Mouse (Mus musculus) hindbrain, embryonic 16.5 days (tissue): ENCODE results near the gene 2810459M11Rik. TPM values are rescaled to one million over a fixed set of nuclear protein-coding genes. Genes with fewer than 3 reads are reported as not detected.

Source experiments
- ATAC-seq: fragments of 200-750 bp; cut with Nextera tagmentation; 2 replicates; pipeline ENCODE4 v1.8.0; 2017; ENCODE audit warnings: moderate TSS enrichment, moderate library complexity
- H3K27ac ChIP-seq: fragments of 300-500 bp; sonication (generic); 2 replicates; pipeline ENCODE4 v1.5.1; 2014; ENCODE audit warnings: low read depth, mild to moderate bottlenecking, control low read depth, low read length, moderate library complexity
- H3K27me3 ChIP-seq: fragments of 300-500 bp; sonication (generic); replicated peaks from 2 replicates; pipeline ENCODE4 v1.6.1; 2014; ENCODE audit warnings: low read length; ENCODE audit not compliant: control insufficient read depth, insufficient read depth
- H3K36me3 ChIP-seq: fragments of 300-500 bp; sonication (generic); 2 replicates; pipeline ENCODE4 v1.6.1; 2014; ENCODE audit warnings: mild to moderate bottlenecking, low read length, moderate library complexity, mixed read lengths; ENCODE audit not compliant: control insufficient read depth, insufficient read depth
- H3K4me1 ChIP-seq: fragments of 300-500 bp; sonication (generic); 2 replicates; pipeline ENCODE4 v1.6.1; 2014; ENCODE audit warnings: low read depth, low read length; ENCODE audit not compliant: control insufficient read depth, insufficient read depth
- H3K4me2 ChIP-seq: fragments of 300-500 bp; sonication (generic); 2 replicates; pipeline ENCODE4 v1.6.1; 2014; ENCODE audit warnings: mild to moderate bottlenecking, low read length, control low read depth, moderate library complexity
- H3K4me3 ChIP-seq: fragments of 300-500 bp; sonication (generic); 2 replicates; pipeline ENCODE4 v1.5.1; 2014; ENCODE audit warnings: mild to moderate bottlenecking, low read length, control low read depth, moderate library complexity
- H3K9ac ChIP-seq: fragments of 300-500 bp; sonication (generic); 2 replicates; pipeline ENCODE4 v1.6.1; 2014; ENCODE audit warnings: low read depth, mild to moderate bottlenecking, control low read depth, low read length, moderate library complexity
- H3K9me3 ChIP-seq: fragments of 300-500 bp; sonication (generic); 2 replicates; pipeline ENCODE4 v1.6.1; 2014; ENCODE audit warnings: mild to moderate bottlenecking, low read length, moderate library complexity; ENCODE audit not compliant: control insufficient read depth
- WGBS: fragments of 180-500 bp; shearing (Covaris S2); extraction: QIAGEN DNeasy Blood & Tissue Kit; methylation state at CpG from one replicate; pipeline ENCODE4 v1.1.7; 2014; 5-methylcytosine and 5-hydroxymethylcytosine counted together
- polyA plus RNA-seq: library from polyadenylated mRNA; unstranded; fragments of >200 nt; fragmentation: Nextera tagmentation; extraction: Ambion mirVana; gene quantifications from 2 replicates; pipeline ENCODE4 v1.2.1, GENCODE M21; 2015

The 2810459M11Rik gene
- polyA plus RNA-seq, 1 experiment from 2014 or later, result 12.4 TPM

DNA sequence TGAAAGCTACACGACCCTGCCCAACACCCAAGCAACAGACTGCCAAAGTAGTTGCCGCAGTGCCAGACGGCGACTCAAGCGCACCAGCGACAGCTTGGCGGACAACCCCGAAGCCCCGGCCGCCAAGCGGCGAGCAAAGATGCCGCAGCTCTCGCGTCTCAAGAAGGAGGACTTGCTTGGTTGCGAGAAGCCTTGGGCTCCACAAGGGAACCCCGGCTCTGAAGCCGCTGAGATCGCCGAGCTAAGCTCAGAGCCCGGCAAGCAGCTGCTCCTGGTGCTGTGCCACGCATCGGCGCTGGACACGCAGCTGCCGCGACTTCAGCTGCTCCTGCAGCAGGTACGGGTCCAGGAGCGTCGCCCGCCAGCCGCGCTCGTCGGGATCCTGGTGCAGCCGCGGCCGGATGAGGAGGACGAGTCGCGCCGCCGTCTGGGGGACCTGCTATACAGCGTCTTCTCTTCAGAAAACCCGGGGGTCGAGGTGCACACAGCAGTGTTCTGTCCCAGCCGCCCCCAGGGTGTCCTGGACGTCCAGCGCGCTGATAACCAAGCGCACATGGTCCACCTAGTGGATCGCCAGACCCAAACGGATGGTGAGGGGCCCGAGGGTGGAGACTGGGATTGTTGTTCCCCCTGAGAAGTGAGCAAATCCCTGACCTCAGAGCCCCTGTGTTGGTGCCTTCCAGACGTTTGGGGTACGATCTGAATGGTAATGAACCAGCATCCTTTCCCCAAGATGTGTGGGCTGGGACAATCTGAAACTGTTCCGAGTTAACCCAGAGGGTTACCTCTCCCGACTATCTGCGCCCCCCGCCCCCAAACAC, 27.2 kb upstream of the 2810459M11Rik start:
- no peaks in the 10 kb centered on the region for H3K36me3 ChIP-seq
- H3K4me2 ChIP-seq, result peak overlapping the region; percentile 97
- peaks cover 11% of the 10 kb centered on the region for H3K4me1 ChIP-seq
- 3% methylated on average over 60 of the region's 60 CpGs for WGBS
- peak overlapping the region; percentile 79 for H3K9ac ChIP-seq
- H3K27ac ChIP-seq, result peak overlapping the region; percentile 75; the same call in 1 of the 2 replicates
- peak overlapping the region; percentile 61 for H3K4me3 ChIP-seq
- no peaks in the 10 kb centered on the region for H3K9me3 ChIP-seq
- peak; percentile 94 for ATAC-seq
- H3K27me3 ChIP-seq, result peaks cover 10% of the 10 kb centered on the region

DNA sequence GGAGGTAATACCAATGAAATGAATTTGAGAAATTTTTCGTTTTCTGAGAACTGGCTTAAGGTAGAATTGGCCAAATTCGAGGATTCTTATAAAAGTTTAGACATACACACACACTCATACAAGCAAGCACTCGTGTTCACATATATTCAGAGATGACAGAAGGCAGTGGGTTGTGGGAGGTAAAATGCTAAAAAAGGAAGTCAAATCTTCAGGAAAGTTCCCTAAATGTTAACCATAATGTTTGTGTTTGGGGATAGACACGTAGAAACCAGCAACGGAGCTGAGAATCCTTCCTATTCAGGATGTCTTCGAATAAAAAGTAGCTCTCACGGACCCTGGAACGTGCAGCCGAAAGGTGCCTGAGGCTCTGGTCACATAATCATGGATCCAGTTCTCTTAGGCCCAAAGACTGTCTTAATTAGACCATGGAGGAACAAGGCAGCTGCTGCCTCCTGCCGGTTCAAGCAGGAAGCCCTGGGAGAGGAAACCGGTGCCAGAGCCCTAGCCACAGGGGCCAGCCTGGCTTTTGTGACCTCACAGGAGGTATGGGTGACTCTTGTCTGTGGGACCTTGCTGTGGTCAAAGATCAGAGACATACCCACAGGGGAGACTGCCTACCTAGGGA, 24.2 kb upstream of the 2810459M11Rik start:
- peaks cover 10% of the 10 kb centered on the region for H3K27me3 ChIP-seq
- H3K36me3 ChIP-seq, result no peaks in the 10 kb centered on the region
- no peak for ATAC-seq
- H3K4me1 ChIP-seq, result peaks cover 11% of the 10 kb centered on the region
- no peak overlapping the region for H3K27ac ChIP-seq
- no peaks in the 10 kb centered on the region for H3K9me3 ChIP-seq
- no peak overlapping the region for H3K9ac ChIP-seq
- no peak overlapping the region for H3K4me3 ChIP-seq
- 72% methylated on average over 11 of the region's 11 CpGs for whole genome bisulfite sequencing
- H3K4me2 ChIP-seq, result no peak overlapping the region

DNA sequence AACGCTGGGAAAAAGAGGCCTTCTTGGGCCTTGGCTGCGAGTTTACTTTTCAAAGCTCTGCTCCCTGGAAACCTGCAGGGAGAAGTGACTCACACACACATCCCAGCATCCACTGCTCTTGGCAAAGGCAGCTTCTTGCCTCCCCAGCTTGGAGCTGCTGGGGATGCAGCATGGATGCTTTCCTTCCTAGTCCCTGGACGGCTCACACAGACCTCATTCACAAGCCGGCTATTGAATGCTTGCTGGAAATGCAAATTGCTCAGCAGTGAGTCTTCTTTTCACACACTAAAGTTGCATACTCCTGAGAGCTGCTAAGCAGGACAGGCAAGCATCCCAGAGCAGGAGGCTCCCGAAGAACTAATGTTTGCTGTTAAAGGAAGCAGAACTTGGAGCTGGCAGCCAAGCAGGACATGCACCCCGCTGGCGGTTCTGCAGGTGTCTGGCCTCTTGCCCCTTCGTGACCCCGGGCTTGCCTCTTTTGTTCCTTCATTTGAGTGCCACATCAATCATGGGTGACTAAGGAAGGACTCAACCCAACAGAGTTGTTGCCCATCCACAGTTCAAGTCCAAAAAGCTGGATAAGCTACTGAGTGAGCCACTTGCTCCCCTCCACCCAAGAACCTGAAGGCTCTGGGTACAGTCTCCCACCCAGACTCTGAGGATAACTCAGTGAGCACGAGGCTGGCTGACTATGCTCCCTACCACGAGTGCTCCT, 13.2 kb upstream of the 2810459M11Rik start:
- no peaks in the 10 kb centered on the region for H3K27me3 ChIP-seq
- 7% methylated on average over 11 of the region's 11 CpGs for WGBS
- H3K4me2 ChIP-seq, result no peak overlapping the region
- H3K27ac ChIP-seq, result peak overlapping the region; percentile 73
- H3K36me3 ChIP-seq, result no peaks in the 10 kb centered on the region
- H3K9ac ChIP-seq, result no peak overlapping the region
- no peak overlapping the region for H3K4me3 ChIP-seq
- no peaks in the 10 kb centered on the region; the same call in 1 of the 2 replicates for H3K4me1 ChIP-seq
- peak; percentile 97 for ATAC-seq
- H3K9me3 ChIP-seq, result no peaks in the 10 kb centered on the region

DNA sequence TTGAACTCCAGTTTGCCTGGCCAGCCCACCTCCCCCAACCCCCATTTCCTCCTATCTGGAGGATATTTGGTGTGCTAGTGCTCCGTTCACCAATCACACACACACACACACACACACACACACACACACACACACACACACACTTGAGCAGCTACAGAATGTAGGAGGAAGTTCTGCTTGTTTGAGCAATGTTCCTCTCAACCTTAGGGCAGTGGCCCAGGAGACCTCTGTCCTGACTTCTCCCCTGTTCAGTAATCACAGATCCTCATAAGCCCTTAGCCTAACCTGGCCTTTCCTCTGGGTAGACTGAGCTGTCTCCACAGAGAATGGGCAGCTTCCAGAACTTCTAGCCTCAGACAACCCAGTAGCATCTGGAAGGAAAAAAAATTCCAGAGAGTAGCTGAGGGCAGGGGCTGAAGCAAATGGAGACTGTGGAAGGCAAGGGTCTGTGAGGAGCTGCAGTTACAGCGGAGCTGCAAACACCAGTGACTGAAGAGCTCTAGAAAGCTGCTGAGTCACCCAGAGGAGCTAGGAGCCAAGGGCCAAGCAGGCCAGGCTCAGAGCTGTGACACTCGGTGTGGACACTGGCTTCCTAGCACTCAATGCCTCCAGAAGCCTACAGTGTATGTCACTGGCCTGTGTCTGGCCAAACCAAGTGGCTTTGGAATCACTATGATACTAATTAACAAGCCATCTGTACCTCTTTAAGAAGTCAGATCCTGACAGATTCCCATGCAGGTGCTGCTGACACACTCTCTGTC, 7.3 kb upstream of the 2810459M11Rik start:
- 77% methylated on average over 3 of the region's 3 CpGs for WGBS
- Histone ChIP-seq H3K4me2 (no peak overlapping the region), H3K27me3 (no peaks in the 10 kb centered on the region), H3K4me3 (no peak overlapping the region), H3K36me3 (no peaks in the 10 kb centered on the region), H3K27ac (no peak overlapping the region), H3K4me1 (no peaks in the 10 kb centered on the region), H3K9ac (no peak overlapping the region), H3K9me3 (peaks cover 6% of the 10 kb centered on the region)
- ATAC-seq, result peak; percentile 42; the same call in 1 of the 2 replicates

DNA sequence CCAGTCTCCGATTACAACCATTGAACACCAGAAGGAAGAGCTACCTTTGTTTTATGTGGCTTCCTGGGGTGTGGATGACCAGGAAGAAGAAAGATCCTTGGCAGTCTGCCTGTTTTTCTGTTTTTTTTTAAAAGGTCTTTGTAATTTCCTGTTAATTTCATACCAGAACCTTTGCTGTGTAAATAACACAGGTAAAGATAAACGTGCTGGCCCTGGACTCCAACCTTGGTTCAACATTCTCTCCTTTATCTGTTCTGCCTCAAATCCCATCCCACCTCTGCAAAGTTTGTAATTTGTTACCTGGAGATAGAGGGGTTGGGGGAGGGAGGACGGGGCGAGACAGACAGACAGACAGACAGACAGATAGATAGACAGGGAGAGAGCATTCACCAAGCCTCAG, 5.5 kb upstream of the 2810459M11Rik start:
- no peak for ATAC-seq
- Histone ChIP-seq H3K9ac (no peak overlapping the region), H3K9me3 (peaks cover 6% of the 10 kb centered on the region), H3K27ac (no peak overlapping the region), H3K4me1 (no peaks in the 10 kb centered on the region), H3K36me3 (no peaks in the 10 kb centered on the region), H3K27me3 (peaks cover 8% of the 10 kb centered on the region), H3K4me3 (no peak overlapping the region), H3K4me2 (no peak overlapping the region)
- 58% methylated on average over 4 of the region's 4 CpGs for WGBS

DNA sequence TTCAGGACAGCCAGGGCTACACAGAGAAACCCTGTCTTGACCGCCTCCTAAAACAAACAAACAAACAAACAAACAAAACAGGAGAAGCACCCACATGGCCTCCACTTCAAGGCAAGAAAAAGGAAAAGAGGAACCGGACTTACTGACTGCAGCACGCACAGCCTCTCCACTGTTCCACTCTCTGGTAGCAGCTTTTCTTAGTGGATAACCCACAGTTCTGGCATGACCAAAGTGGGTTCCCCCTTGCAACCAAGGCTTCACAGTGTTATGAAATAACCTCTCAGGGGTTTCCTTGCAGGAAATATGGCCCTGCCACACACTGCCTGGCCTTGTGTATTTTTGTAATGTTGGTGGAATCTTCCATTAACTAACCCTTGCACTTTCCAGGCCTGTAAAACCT, 4.8 kb upstream of the 2810459M11Rik start:
- no peaks in the 10 kb centered on the region for H3K4me1 ChIP-seq
- H3K4me2 ChIP-seq, result no peak overlapping the region
- no peaks in the 10 kb centered on the region for H3K36me3 ChIP-seq
- H3K27ac ChIP-seq, result no peak overlapping the region
- H3K9ac ChIP-seq, result no peak overlapping the region
- no peak for ATAC-seq
- H3K9me3 ChIP-seq, result peaks cover 6% of the 10 kb centered on the region
- peaks cover 8% of the 10 kb centered on the region for H3K27me3 ChIP-seq
- WGBS, result 98% methylated on average over 3 of the region's 3 CpGs
- H3K4me3 ChIP-seq, result no peak overlapping the region

DNA sequence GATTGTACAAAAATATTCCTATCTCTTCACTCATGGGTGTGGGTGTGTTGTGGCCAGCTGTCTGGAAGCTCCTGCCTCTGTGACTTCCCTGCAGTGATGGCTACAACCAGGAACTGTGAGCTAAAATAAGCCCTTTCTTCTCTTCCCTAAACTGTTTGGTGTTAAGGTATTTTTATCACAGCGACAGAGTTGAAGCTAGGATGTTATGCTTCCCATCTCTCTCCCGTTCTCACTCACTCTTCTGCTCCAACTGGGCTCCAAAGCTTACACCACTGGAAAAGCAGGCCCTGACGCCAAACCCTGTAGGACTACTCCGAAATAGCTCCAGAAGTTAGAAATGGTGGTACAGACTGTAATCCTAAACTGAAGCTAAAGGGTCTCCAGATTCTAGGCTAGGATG, 607 bp upstream of the 2810459M11Rik start:
- Histone ChIP-seq H3K36me3 (no peaks in the 10 kb centered on the region), H3K27ac (no peak overlapping the region), H3K27me3 (peaks cover 17% of the 10 kb centered on the region), H3K9me3 (peaks cover 6% of the 10 kb centered on the region), H3K4me2 (peak overlapping the region; percentile 92; the same call in 1 of the 2 replicates), H3K4me1 (peaks cover 7% of the 10 kb centered on the region), H3K9ac (no peak overlapping the region), H3K4me3 (no peak overlapping the region)
- WGBS, result 62% methylated on average over 4 of the region's 4 CpGs
- no peak for ATAC-seq

DNA sequence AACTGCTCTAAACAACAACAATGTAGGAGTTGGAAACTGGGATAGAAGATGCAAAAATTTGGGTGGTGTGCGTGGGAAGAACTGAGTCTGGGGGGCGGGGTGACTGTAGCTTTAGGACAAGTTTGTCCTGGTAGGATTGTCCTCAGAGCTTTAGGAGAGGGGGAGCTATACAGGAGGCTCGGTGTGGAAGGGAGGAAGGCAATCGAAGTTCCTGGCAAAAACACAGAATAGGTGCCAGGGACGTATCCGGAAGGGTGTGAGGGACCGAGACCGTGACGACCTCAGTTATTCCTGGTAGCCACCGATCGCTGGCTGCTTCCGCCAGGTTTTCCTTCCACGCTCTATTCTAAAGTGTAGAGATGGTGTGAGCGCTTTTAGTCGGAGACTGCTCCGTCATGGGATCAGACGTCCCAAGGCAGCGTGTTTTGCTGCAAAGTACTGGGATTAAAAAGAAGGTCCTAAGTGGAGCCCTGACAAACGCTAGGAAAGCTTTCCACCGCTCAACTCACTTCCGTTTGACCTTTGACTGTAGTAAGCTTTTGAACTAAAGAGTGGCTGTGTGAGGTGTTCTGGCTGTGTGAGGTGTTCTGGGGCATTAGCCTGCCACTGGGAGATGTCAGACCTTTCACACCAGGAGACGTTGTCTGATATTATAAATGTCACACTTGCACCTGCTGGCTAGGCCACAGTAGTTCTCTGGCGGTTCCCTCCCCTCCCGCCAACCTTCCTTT, 1.3 kb downstream of the 2810459M11Rik start:
- H3K4me2 ChIP-seq, result peak overlapping the region; percentile 92
- peaks cover 7% of the 10 kb centered on the region for H3K4me1 ChIP-seq
- peak overlapping the region; percentile 66 for H3K4me3 ChIP-seq
- peaks cover 17% of the 10 kb centered on the region for H3K27me3 ChIP-seq
- 12% methylated on average over 24 of the region's 24 CpGs for WGBS
- peak overlapping the region; percentile 82; the same call in 1 of the 2 replicates for H3K9ac ChIP-seq
- H3K9me3 ChIP-seq, result no peaks in the 10 kb centered on the region
- ATAC-seq, result no peak
- no peaks in the 10 kb centered on the region for H3K36me3 ChIP-seq
- no peak overlapping the region; the same call in 1 of the 2 replicates for H3K27ac ChIP-seq
